Mouse (Mus musculus) midbrain, embryonic 10.5 days (tissue): ENCODE measurements around the gene Lrig2. TPM values are rescaled to one million over a fixed set of nuclear protein-coding genes. Genes with fewer than 3 reads are reported as not detected.

ENCODE experiments used
- DNase-seq: peaks from one replicate; pipeline ENCODE4 v3.0.0-alpha.2; 2017; ENCODE audit warnings: low spot score
- H3K27ac ChIP-seq: fragments of 300-500 bp; sonication (generic); replicated peaks from 2 replicates; pipeline ENCODE4 v1.5.1; 2016; ENCODE audit warnings: mild to moderate bottlenecking
- H3K27me3 ChIP-seq: fragments of 300-500 bp; sonication (generic); 2 replicates; pipeline ENCODE4 v1.6.1; 2016; ENCODE audit warnings: low read depth, mild to moderate bottlenecking; ENCODE audit not compliant: poor library complexity, severe bottlenecking
- H3K36me3 ChIP-seq: fragments of 300-500 bp; sonication (generic); 2 replicates; pipeline ENCODE4 v1.6.1; 2016; ENCODE audit warnings: mild to moderate bottlenecking, moderate library complexity
- H3K4me1 ChIP-seq: fragments of 300-500 bp; sonication (generic); 2 replicates; pipeline ENCODE4 v1.6.1; 2016
- H3K4me3 ChIP-seq: fragments of 300-500 bp; sonication (generic); 2 replicates; pipeline ENCODE4 v1.5.1; 2016; ENCODE audit warnings: mild to moderate bottlenecking, moderate library complexity
- H3K9me3 ChIP-seq: fragments of 300-500 bp; sonication (generic); replicated peaks from 2 replicates; pipeline ENCODE4 v1.6.1; 2016; ENCODE audit warnings: mild to moderate bottlenecking
- WGBS: fragments of 180-500 bp; shearing (Covaris S2); methylation state at CpG from one replicate; pipeline ENCODE4 v1.1.7; 2016; 5-methylcytosine and 5-hydroxymethylcytosine counted together
- polyA plus RNA-seq: library from polyadenylated mRNA; unstranded; fragments of >200 nt; fragmentation: Nextera tagmentation; extraction: Ambion mirVana; gene quantifications from 2 replicates; pipeline ENCODE4 v1.2.1, GENCODE M21; 2016

Lrig2 gene
- polyA plus RNA-seq, 1 experiment from 2014 or later, result 16.4 TPM

DNA sequence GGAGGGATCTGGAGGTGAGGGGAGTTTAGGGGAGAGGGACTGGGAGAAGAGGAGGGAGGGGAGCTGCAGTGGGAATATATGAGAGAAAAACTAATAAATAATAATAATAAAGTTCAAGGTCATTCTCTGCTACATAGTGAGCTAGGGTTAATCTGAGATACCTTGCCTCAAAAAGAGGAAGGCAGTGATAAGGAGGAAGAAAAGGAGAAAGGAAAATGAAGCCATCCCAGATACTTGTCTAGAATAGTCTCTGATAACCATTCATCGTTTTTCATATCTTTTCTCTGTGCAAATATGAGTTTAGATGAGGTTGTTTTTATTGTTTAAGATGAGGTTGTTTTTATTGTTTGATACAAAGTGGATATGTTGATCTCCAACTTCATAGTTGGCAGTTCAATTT lies 13.3 kb upstream of the Lrig2 start:
- no peaks in the 10 kb centered on the region for H3K36me3 ChIP-seq
- no peaks in the 10 kb centered on the region for H3K4me1 ChIP-seq
- no peak for DNase-seq
- no peak overlapping the region for H3K27ac ChIP-seq
- no peak overlapping the region for H3K4me3 ChIP-seq
- no peaks in the 10 kb centered on the region for H3K9me3 ChIP-seq
- no peaks in the 10 kb centered on the region for H3K27me3 ChIP-seq
- WGBS, result 81% methylated on average over 1 of the region's 1 CpGs

DNA sequence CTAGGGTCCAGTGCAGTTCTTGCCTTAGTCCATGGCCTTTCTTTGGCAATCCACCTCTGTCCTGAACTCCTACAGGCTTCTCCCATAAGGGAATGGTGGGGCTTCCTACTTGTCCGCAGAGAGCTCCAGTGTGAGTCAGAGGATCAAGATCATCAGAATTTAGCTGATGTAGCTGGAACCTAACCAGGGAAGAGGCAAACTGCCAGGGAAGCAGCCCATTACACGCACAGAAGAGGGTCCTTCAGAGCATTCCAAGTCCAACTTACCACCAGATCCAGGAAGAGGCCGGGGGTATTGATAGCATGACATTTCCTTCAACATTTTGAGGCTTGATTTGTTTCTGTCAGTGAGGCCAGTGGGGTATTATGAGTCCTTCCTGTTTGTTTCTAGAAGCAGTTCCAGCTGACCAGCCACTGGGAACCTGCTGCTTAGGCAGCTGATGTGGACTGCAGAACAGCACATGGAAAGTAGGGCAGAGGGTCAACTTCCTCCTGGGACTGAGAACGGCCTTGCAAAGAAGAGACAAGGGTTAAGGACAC lies 11.7 kb upstream of the Lrig2 start:
- DNase-seq, result no peak
- WGBS, result 72% methylated on average over 4 of the region's 4 CpGs

DNA sequence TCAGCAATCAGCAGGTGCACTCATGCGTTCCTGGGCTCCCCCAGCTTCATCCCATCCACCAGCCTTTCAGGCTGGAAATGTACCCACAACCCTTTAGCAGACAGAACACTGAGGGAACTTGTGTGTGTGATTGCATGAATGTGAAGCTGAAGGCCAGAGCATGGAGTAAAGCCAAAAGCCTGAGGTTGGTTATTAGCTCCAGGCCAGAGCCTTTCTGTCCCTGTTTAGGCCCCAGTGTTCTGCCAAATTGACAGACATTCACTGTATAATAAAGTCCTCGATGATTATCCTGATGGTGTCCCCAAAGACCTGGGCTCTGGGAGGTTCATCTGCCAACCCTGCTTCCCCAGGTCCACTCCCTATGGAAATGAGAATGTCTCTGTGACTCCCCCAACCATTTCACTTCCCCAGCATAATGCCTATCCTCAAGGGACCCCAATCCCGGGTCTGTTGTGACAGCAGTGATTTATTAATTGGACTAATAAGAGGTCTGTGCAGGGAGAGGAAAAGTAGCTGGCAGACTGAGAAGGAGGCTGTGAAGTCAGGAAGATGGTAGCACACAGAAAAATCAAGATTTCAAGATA lies 9.7 kb upstream of the Lrig2 start:
- H3K27ac ChIP-seq, result no peak overlapping the region
- 73% methylated on average over 3 of the region's 3 CpGs for WGBS
- H3K9me3 ChIP-seq, result no peaks in the 10 kb centered on the region
- H3K4me3 ChIP-seq, result no peak overlapping the region
- no peaks in the 10 kb centered on the region for H3K27me3 ChIP-seq
- DNase-seq, result no peak
- no peaks in the 10 kb centered on the region for H3K36me3 ChIP-seq
- no peaks in the 10 kb centered on the region for H3K4me1 ChIP-seq

More for the DNA sequence above, 11.7 kb upstream of the Lrig2 start:
- no peaks in the 10 kb centered on the region for H3K4me1 ChIP-seq
- no peak overlapping the region for H3K4me3 ChIP-seq
- H3K9me3 ChIP-seq, result no peaks in the 10 kb centered on the region
- H3K27me3 ChIP-seq, result no peaks in the 10 kb centered on the region
- no peak overlapping the region for H3K27ac ChIP-seq
- no peaks in the 10 kb centered on the region for H3K36me3 ChIP-seq

DNA sequence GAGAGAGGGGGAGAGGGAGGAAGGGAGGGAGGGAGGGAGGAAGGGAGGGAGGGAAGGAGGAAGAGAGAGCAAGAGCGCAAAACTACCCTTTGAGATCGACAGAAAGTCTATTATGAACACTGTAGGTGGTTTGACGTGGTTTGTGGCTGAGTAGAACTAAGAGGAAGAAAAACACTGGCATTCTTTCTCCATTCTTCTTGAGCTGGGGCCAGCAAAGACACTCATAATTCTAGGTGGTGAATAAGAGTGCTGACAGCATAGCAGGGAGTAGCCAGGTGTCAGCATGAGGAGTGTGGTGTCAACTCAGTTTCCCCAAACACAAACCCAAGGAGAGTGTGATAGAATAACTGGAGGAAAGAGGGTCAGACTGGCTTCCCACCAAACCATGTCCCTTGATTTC lies 8.8 kb upstream of the Lrig2 start:
- Histone ChIP-seq H3K36me3 (no peaks in the 10 kb centered on the region), H3K27me3 (no peaks in the 10 kb centered on the region), H3K4me1 (no peaks in the 10 kb centered on the region), H3K27ac (no peak overlapping the region), H3K4me3 (no peak overlapping the region), H3K9me3 (no peaks in the 10 kb centered on the region)
- 74% methylated on average over 3 of the region's 3 CpGs for WGBS
- DNase-seq, result no peak

DNA sequence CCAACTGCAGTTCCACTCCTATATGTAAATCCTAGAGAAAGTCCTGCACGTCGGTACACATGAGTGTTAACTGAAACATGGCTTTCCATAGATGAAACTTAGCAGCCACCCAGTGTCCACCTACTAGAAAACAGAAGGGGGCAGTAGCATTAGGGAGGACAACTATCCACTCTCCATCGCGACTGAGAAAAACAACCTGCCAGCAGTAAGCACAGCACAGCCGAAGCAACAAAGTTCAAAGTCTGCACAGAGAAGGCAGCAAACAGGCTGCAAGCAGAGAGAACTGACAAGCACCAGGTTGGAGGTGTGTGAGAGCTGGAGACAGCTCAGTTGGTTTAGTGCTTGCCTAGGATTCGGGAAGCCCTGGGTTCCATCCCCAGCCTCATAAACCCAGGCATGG lies 7.2 kb upstream of the Lrig2 start:
- DNase-seq, result no peak
- H3K4me3 ChIP-seq, result no peak overlapping the region
- H3K27me3 ChIP-seq, result no peaks in the 10 kb centered on the region
- H3K9me3 ChIP-seq, result no peaks in the 10 kb centered on the region
- WGBS, result 63% methylated on average over 6 of the region's 6 CpGs
- no peaks in the 10 kb centered on the region for H3K4me1 ChIP-seq
- no peaks in the 10 kb centered on the region for H3K36me3 ChIP-seq
- H3K27ac ChIP-seq, result no peak overlapping the region

DNA sequence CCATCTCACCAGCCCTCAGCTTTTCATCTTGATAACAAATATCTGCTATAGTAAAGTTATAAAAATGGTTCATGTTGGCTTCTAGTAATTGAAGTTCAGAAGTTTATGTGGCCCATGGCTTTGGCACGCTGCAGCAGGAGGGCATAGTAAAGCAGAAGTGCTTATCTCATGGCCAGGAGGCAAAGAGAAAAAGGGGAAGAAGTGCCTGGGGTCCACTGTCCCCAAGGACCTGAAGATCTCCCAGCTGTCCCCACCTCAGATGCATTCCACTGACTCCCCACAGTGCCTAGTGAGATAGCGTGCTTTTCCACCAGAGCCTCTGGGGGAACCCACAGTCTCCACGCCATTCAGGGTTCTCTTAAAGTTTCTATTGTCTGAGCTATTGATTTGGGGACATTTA lies 6.7 kb upstream of the Lrig2 start:
- no peaks in the 10 kb centered on the region for H3K27me3 ChIP-seq
- H3K4me1 ChIP-seq, result no peaks in the 10 kb centered on the region
- 83% methylated on average over 3 of the region's 3 CpGs for WGBS
- no peak overlapping the region for H3K27ac ChIP-seq
- H3K36me3 ChIP-seq, result no peaks in the 10 kb centered on the region
- H3K9me3 ChIP-seq, result no peaks in the 10 kb centered on the region
- no peak overlapping the region for H3K4me3 ChIP-seq
- no peak for DNase-seq

DNA sequence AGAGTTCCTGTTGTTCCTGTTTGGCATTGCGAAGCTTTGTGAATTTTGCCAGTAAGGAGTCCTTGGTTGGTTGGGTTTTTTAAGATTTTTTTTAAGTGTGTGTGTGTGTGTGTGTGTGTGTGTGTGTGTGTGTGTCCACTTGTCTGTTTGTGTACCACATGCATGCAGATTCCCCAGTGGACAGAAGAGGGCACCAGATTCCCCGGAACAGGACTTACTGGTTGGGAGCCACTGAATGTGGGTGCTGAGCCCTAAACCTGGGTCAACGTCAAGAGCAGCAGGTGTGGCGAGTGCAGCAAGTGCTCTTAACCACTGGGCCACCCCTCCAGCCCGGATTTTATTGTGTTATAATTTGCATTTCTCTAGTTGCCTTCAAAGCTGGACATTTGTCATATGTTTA lies 5.4 kb upstream of the Lrig2 start:
- Histone ChIP-seq H3K4me1 (peaks cover 7% of the 10 kb centered on the region), H3K36me3 (no peaks in the 10 kb centered on the region), H3K4me3 (no peak overlapping the region), H3K27me3 (no peaks in the 10 kb centered on the region), H3K27ac (no peak overlapping the region), H3K9me3 (no peaks in the 10 kb centered on the region)
- DNase-seq, result no peak
- whole genome bisulfite sequencing, result 82% methylated on average over 5 of the region's 5 CpGs

DNA sequence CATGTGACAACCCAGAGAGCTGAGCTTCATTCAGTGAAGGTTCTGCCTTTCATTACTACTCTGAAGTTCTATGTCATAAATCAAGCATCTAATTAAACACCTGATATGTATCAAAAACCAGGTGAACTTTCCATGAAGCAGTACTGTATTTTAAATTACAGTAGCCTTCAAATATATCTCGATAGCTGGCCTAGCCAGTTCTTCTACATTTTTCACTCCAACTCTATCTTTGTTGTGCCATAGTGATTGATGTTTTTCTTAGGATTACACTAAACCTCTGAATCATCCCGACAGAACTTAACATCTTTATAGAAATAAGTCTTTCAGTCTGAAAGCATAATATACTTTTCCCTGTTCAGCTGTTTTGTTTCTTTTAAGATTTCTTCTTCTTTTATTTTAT lies 2.8 kb upstream of the Lrig2 start:
- H3K9me3 ChIP-seq, result no peaks in the 10 kb centered on the region
- H3K27me3 ChIP-seq, result no peaks in the 10 kb centered on the region
- H3K27ac ChIP-seq, result no peak overlapping the region
- H3K4me3 ChIP-seq, result no peak overlapping the region
- no peaks in the 10 kb centered on the region for H3K36me3 ChIP-seq
- H3K4me1 ChIP-seq, result peaks cover 18% of the 10 kb centered on the region
- DNase-seq, result no peak
- 80% methylated on average over 2 of the region's 2 CpGs for WGBS

DNA sequence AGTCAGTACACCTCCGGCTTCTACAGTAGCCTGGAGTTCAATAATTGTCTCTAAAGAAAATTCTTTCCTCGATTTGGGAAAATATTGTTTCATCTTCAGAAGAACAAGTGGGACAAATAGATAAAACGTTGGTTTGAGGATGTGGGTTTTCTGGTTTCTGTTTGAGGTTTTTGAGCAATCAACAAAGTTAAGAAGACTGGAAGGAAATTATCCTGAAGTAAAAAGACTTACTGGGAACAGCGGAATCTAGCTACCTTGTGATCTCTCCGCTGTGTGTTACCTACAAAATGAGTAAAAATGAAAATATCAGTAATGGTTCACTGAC lies 668 bp upstream of the Lrig2 start:
- Histone ChIP-seq H3K36me3 (no peaks in the 10 kb centered on the region), H3K27ac (peak overlapping the region; percentile 90), H3K4me3 (peak overlapping the region; percentile 83), H3K4me1 (peaks cover 24% of the 10 kb centered on the region), H3K27me3 (no peaks in the 10 kb centered on the region), H3K9me3 (no peaks in the 10 kb centered on the region)
- DNase-seq, result no peak
- 25% methylated on average over 5 of the region's 5 CpGs for whole genome bisulfite sequencing

DNA sequence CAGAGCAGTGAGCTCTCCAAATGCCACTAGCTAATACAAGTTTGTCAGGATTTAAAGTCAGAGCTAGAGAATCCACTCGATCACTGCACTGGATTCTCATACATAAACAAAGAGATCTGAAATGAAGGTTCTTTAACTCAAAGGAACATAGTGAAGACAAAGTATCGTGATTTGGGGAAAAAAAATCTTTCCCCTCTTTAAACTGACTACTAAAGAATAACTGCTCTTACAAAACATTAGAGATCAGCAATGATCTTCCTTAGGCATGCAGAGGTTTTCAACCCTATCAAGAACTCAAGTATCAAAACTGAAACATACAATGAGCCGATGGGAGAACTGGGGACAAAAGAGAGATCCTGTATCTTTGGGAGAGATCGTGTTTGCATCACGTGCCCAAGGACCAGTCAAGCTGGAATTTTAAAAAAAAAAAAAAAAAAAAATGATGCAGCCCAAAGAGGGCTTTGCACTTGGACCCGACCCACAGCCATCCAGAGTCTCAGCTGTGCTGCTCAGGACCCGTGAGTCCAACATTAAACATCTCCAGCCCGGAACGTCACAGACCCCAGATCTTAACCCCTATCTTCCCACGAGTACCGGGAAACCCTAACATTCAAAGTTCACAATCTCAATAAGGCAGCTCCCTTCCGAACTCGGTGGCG lies 818 bp downstream of the Lrig2 start:
- no peak for DNase-seq
- WGBS, result 2% methylated on average over 14 of the region's 14 CpGs
- peak overlapping the region; percentile 90 for H3K27ac ChIP-seq
- peaks cover 24% of the 10 kb centered on the region for H3K4me1 ChIP-seq
- H3K4me3 ChIP-seq, result peak overlapping the region; percentile 83
- H3K36me3 ChIP-seq, result no peaks in the 10 kb centered on the region
- H3K9me3 ChIP-seq, result no peaks in the 10 kb centered on the region
- no peaks in the 10 kb centered on the region for H3K27me3 ChIP-seq

DNA sequence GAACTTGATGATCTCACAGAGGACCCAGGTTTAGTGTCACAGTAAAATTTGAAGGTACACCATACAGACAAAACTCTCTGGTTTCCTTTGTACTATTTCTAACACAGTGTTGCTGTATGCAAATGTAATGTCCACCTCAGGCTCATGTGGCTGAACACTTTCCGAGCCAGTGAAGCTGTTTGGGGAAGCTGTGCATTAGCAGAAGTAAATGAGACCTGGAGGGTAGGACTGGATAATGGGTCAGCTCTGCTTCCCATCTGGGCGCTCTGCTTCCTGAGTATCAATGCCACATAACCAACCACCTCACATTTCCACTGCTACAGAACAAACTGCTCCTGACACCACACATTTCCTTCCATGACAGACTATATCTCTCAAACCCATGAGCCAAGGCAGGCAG lies 10.1 kb downstream of the Lrig2 start:
- DNase-seq, result no peak
- WGBS, result 87% methylated on average over 2 of the region's 2 CpGs
- Histone ChIP-seq H3K27me3 (no peaks in the 10 kb centered on the region), H3K9me3 (no peaks in the 10 kb centered on the region), H3K36me3 (peaks cover 13% of the 10 kb centered on the region), H3K4me1 (no peaks in the 10 kb centered on the region), H3K27ac (no peak overlapping the region), H3K4me3 (no peak overlapping the region)

DNA sequence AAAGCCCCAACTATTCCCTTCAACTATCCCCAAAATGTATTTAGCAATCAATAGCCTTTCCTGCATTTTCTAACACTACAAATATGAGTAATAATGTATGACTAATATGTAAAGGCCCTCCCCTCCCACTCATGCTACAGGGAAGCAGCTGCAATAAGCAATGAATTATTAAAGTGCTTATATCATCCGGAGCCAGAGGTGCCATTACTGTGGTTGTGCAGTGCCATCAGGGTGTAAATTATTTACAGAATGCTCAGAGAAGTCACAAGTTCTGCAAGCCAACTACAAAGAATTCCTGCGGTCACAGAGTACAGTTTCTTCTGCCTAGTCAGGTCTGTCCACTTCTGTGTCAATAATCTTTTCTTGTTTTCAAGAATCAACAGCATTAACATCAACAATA lies 10.8 kb downstream of the Lrig2 start:
- no peaks in the 10 kb centered on the region for H3K4me1 ChIP-seq
- WGBS, result 85% methylated on average over 2 of the region's 2 CpGs
- no peak overlapping the region for H3K4me3 ChIP-seq
- no peak for DNase-seq
- no peaks in the 10 kb centered on the region for H3K27me3 ChIP-seq
- H3K27ac ChIP-seq, result no peak overlapping the region
- H3K36me3 ChIP-seq, result peaks cover 21% of the 10 kb centered on the region
- no peaks in the 10 kb centered on the region for H3K9me3 ChIP-seq

DNA sequence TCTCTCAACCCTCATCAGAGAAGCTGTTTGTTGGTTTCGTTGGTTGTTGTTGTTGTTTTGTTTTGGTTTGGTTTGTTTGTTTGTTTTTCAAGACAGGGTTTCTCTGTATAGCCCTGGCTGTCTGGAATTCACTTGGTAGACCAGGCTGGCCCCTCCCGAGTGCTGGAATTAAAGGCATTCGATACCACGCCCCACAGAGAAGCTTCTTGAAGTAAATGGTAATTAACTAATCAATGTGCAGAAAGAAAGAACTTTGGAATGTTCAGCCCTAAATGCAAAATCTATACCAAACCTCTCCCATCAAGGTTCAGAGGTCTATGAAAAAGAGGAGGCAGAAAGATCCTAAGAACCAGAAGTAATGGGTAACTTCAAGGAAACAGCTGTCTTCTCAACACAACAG lies 15.5 kb downstream of the Lrig2 start:
- WGBS, result 97% methylated on average over 4 of the region's 4 CpGs
- Histone ChIP-seq H3K4me1 (no peaks in the 10 kb centered on the region), H3K9me3 (no peaks in the 10 kb centered on the region), H3K27ac (no peak overlapping the region), H3K36me3 (peaks cover 62% of the 10 kb centered on the region), H3K27me3 (no peaks in the 10 kb centered on the region), H3K4me3 (no peak overlapping the region)
- DNase-seq, result no peak
